Mouse (Mus musculus) ES-Bruce4 (cell line): ENCODE data around the gene Hnrnpa2b1. TPM values are rescaled to one million over a fixed set of nuclear protein-coding genes. Genes with fewer than 3 reads are reported as not detected.

Source experiments
- H3K27ac ChIP-seq: 2 replicates; pipeline ENCODE4 v1.5.1; 2012; ENCODE audit warnings: low read length, inconsistent platforms; ENCODE audit not compliant: insufficient read depth
- H3K27me3 ChIP-seq: 2 replicates; pipeline ENCODE4 v1.6.1; 2012; ENCODE audit warnings: mild to moderate bottlenecking, low read length, inconsistent platforms; ENCODE audit not compliant: control insufficient read depth, poor library complexity, insufficient read depth, severe bottlenecking
- H3K36me3 ChIP-seq: 2 replicates; pipeline ENCODE4 v1.6.1; 2012; ENCODE audit warnings: inconsistent platforms, mild to moderate bottlenecking, low read length, moderate library complexity; ENCODE audit not compliant: control insufficient read depth, poor library complexity, insufficient read depth, severe bottlenecking
- H3K4me1 ChIP-seq: one replicate; pipeline ENCODE4 v1.8.1; 2011; ENCODE audit warnings: low read length; ENCODE audit not compliant: control insufficient read depth, insufficient read depth
- H3K4me3 ChIP-seq: 2 replicates; pipeline ENCODE4 v1.5.1; 2011; ENCODE audit warnings: low read depth, mild to moderate bottlenecking, low read length
- H3K9ac ChIP-seq: 2 replicates; pipeline ENCODE4 v1.6.1; 2012; ENCODE audit warnings: low read depth, mild to moderate bottlenecking, inconsistent platforms; ENCODE audit not compliant: poor library complexity, severe bottlenecking
- H3K9me3 ChIP-seq: replicated peaks from 2 replicates; pipeline ENCODE4 v1.6.1; 2012; ENCODE audit warnings: mild to moderate bottlenecking, low read length, inconsistent platforms; ENCODE audit not compliant: control insufficient read depth, poor library complexity, insufficient read depth, severe bottlenecking
- CTCF ChIP-seq: IDR thresholded peaks from one replicate; pipeline ENCODE4 v1.8.1; 2011; ENCODE audit warnings: low read depth, low read length
- EP300 ChIP-seq: IDR thresholded peaks from 2 replicates; pipeline ENCODE4 v1.6.1; 2011; ENCODE audit warnings: low read depth, low read length; ENCODE audit not compliant: insufficient read depth
- POLR2A ChIP-seq: IDR thresholded peaks from one replicate; pipeline ENCODE4 v1.8.1; 2011; ENCODE audit warnings: low read length; ENCODE audit not compliant: insufficient read depth
- polyA plus RNA-seq: library from polyadenylated mRNA; stranded (reverse); fragments of >200 nt; gene quantifications from 2 replicates; pipeline ENCODE4 v1.2.4, GENCODE M21; 2011; ENCODE audit warnings: low read depth; ENCODE audit not compliant: missing spikeins, insufficient read depth, insufficient read length

Gene Hnrnpa2b1
- polyA plus RNA-seq, 1 experiment, result 1,538 TPM

- peaks cover 20% of the 10 kb centered on the region for H3K36me3 ChIP-seq
- H3K4me3 ChIP-seq, result no peak overlapping the region
- H3K27ac ChIP-seq, result no peak overlapping the region
- H3K4me1 ChIP-seq, result no peaks in the 10 kb centered on the region
- H3K9ac ChIP-seq, result no peak overlapping the region
- TF ChIP-seq EP300 (no peak), CTCF (no peak), POLR2A (no peak)
- H3K27me3 ChIP-seq, result no peaks in the 10 kb centered on the region
- no peaks in the 10 kb centered on the region for H3K9me3 ChIP-seq
Measured at GRCm38 (mm10) chr6:51456198-51456597, 13.5 kb downstream of the Hnrnpa2b1 start.

DNA sequence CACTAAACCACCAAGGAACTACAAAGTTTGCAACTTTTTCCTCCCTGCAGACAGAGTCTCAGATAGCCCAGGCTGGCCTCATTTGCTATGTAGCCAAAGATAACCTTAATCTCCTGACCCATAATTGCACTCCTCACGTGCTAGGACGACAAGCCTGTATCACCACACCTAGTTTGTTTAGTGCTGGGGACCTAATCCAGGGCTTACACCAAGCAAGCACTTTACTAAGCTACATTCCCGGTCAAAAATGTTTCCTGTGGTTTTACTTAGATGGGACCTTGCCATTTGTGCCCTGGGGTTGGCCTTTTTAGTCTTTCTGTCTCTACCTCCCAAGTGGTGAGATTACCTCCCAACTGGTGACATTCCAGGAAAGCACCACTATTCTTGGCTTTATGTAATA is 14.7 kb downstream of the Hnrnpa2b1 start:
- H3K4me3 ChIP-seq, result no peak overlapping the region
- no peaks in the 10 kb centered on the region for H3K9me3 ChIP-seq
- no peak overlapping the region for H3K27ac ChIP-seq
- no peak overlapping the region for H3K9ac ChIP-seq
- TF ChIP-seq EP300, result no peak
- no peak for TF ChIP-seq CTCF
- no peak for TF ChIP-seq POLR2A
- no peaks in the 10 kb centered on the region for H3K27me3 ChIP-seq
- H3K4me1 ChIP-seq, result no peaks in the 10 kb centered on the region
- peaks cover 10% of the 10 kb centered on the region for H3K36me3 ChIP-seq

- no peaks in the 10 kb centered on the region for H3K27me3 ChIP-seq
- TF ChIP-seq CTCF (no peak), EP300 (no peak), POLR2A (no peak)
- H3K9ac ChIP-seq, result no peak overlapping the region
- no peaks in the 10 kb centered on the region for H3K9me3 ChIP-seq
- H3K27ac ChIP-seq, result no peak overlapping the region
- H3K4me1 ChIP-seq, result no peaks in the 10 kb centered on the region
- no peak overlapping the region for H3K4me3 ChIP-seq
- peaks cover 4% of the 10 kb centered on the region; the same call in 1 of the 2 replicates for H3K36me3 ChIP-seq
Measured at GRCm38 (mm10) chr6:51452927-51453503, 16.7 kb downstream of the Hnrnpa2b1 start.

DNA sequence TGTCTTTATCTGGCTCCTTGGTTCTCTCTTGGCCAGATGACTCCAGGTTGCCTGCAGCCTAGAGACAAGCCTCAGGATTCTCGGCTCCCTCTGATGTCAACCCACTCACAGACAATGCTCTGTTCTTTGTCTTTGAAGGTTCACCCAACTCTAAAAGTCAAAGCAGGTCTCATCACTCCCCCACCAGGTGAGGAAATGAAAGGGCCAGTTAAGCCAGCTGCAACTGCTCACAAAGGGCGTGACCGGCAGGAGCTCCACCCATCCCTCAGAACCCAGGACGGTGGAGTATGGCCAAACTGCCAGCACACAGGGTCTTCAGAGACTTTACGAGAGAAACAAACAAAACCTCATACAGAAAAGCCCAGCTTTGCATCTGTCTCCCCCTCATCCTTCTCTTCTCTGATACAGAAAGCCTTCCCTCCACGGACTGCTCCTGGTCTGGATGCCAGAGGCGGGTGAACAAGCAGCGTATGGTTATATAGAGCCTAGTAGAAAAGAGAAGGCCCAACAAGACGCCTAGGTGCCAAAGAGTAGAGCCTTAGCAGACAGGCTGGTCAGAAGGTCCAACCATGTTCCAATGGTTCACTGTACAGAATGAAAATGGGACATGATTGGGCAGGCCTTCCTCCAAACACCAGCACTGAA is 27.4 kb downstream of the Hnrnpa2b1 start:
- H3K27me3 ChIP-seq, result no peaks in the 10 kb centered on the region
- no peak overlapping the region for H3K27ac ChIP-seq
- H3K4me3 ChIP-seq, result no peak overlapping the region
- peaks cover 1% of the 10 kb centered on the region for H3K4me1 ChIP-seq
- no peaks in the 10 kb centered on the region for H3K36me3 ChIP-seq
- H3K9me3 ChIP-seq, result no peaks in the 10 kb centered on the region
- H3K9ac ChIP-seq, result no peak overlapping the region
- TF ChIP-seq CTCF (peak; percentile 11), EP300 (no peak)

DNA sequence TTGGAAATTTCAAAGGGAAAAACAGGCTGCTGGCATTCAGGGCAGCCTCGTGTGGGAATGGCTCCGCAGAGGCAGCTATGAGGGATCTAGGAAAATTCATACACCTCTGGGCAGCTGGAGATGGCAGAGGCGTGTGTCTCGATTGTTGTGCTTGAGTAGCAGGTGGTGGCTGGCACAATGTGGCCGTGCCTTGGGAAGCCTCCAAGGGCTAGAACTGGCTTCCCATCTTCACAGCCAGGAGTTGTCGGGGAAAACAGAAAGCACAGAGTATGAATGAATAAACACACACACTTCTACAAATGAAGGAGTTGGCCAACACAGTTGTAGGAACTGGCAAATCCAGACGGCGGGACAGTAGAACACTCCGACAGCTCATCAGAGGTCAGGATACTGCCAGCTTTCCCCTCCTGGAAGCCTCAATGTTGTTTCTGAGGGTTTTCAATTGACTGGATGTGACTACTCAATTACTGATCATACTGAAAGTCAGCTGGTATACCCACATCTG is 30.8 kb downstream of the Hnrnpa2b1 start:
- Histone ChIP-seq H3K27ac (no peak overlapping the region), H3K4me3 (no peak overlapping the region), H3K4me1 (peaks cover 6% of the 10 kb centered on the region), H3K9ac (no peak overlapping the region), H3K36me3 (no peaks in the 10 kb centered on the region), H3K9me3 (no peaks in the 10 kb centered on the region), H3K27me3 (no peaks in the 10 kb centered on the region)
- TF ChIP-seq POLR2A (no peak), CTCF (no peak), EP300 (no peak)

DNA sequence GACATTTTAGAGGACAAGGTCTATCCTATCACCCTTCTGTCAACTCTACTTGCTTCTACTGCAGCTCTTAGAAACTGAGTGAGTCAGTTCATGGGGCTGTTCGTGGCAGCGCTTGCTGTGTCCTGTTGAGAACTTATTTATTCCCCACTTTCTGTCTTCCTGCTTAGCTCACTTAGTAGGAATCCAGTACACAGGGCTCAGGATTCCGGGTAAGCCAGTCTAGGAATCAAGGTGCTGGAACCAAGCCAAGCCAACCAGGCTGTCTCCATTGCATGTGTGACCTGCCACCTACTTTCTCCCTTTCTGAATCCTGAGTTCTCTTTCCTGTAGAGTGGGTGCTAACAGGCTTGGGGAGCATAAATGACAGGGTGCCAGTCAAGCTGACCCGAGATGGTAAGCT is 32.0 kb downstream of the Hnrnpa2b1 start:
- no peak overlapping the region for H3K9ac ChIP-seq
- H3K27me3 ChIP-seq, result peaks cover 5% of the 10 kb centered on the region; the same call in 1 of the 2 replicates
- no peak for TF ChIP-seq CTCF
- H3K4me1 ChIP-seq, result peaks cover 6% of the 10 kb centered on the region
- H3K36me3 ChIP-seq, result no peaks in the 10 kb centered on the region
- no peak overlapping the region for H3K4me3 ChIP-seq
- no peak overlapping the region for H3K27ac ChIP-seq
- no peaks in the 10 kb centered on the region for H3K9me3 ChIP-seq
